Mouse (Mus musculus): ENCODE measurements around the gene Inpp5e. TPM values are rescaled to one million over a fixed set of nuclear protein-coding genes. Genes with fewer than 3 reads are reported as not detected.

Gene Inpp5e
- 10 to 100 TPM; 13.9 to 16.1 TPM for total RNA-seq (2021)
- long read RNA-seq, experiment 1, full-length matches to known transcripts = 9 of 13 reads
- long read RNA-seq, experiment 1, partial matches to known transcripts = 1 of 13 reads
- long read RNA-seq, experiment 1, other reads (novel, unspliced or antisense) = 3 of 13 reads
- long read RNA-seq, experiment 2, full-length matches to known transcripts = 8 of 16 reads
- long read RNA-seq, experiment 2, partial matches to known transcripts = 4 of 16 reads
- long read RNA-seq, experiment 2, other reads (novel, unspliced or antisense) = 4 of 16 reads

- peak; percentile 100 for DNase-seq (ENCODE audit: low spot score in 2 of 2)
Measured at GRCm38 (mm10) chr2:26408515-26409356, at the start of gene Inpp5e. Inpp5e (minus strand) TSS chr2:26409203.

- no peak for DNase-seq (ENCODE audit: low spot score in 2 of 2)
Measured at GRCm38 (mm10) chr2:26458402-26459124, 49.6 kb upstream of the Inpp5e start.

GRCm38 (mm10) chr2:26449121-26450060, 40.4 kb upstream of the Inpp5e start:
- DNase-seq (ENCODE audit: low spot score in 2 of 2) = peak; percentile 76 to 82

- no peak for DNase-seq (ENCODE audit: low spot score in 2 of 2)
Measured at GRCm38 (mm10) chr2:26447451-26447850, 38.4 kb upstream of the Inpp5e start.

GRCm38 (mm10) chr2:26446671-26447070, 37.7 kb upstream of the Inpp5e start:
- DNase-seq (ENCODE audit: low spot score in 2 of 2) = no peak

- DNase-seq (ENCODE audit: low spot score in 2 of 2) = peak; percentile 81 to 93
Measured at GRCm38 (mm10) chr2:26445666-26446445, 36.9 kb upstream of the Inpp5e start.

- DNase-seq (ENCODE audit: low spot score in 2 of 2) = peak; percentile 98 to 99
Measured at GRCm38 (mm10) chr2:26444946-26445665, 36.1 kb upstream of the Inpp5e start, which contains the start of gene Sec16a. Sec16a (minus strand) TSS chr2:26445216.

GRCm38 (mm10) chr2:26444368-26444767, 35.4 kb upstream of the Inpp5e start:
- DNase-seq (ENCODE audit: low spot score in 2 of 2) = peak in 1 of 2 experiments; percentile 19

GRCm38 (mm10) chr2:26443876-26444275, 34.9 kb upstream of the Inpp5e start:
- DNase-seq (ENCODE audit: low spot score in 2 of 2) = no peak

- no peak for DNase-seq (ENCODE audit: low spot score in 2 of 2)
Measured at GRCm38 (mm10) chr2:26442843-26443242, 33.8 kb upstream of the Inpp5e start.

GRCm38 (mm10) chr2:26441688-26442087, 32.7 kb upstream of the Inpp5e start:
- DNase-seq (ENCODE audit: low spot score in 2 of 2) = no peak

GRCm38 (mm10) chr2:26441261-26441660, 32.3 kb upstream of the Inpp5e start:
- DNase-seq (ENCODE audit: low spot score in 2 of 2) = no peak

- DNase-seq (ENCODE audit: low spot score in 2 of 2) = no peak
Measured at GRCm38 (mm10) chr2:26439671-26440070, 30.7 kb upstream of the Inpp5e start.

GRCm38 (mm10) chr2:26438373-26438772, 29.4 kb upstream of the Inpp5e start:
- DNase-seq (ENCODE audit: low spot score in 2 of 2) = no peak

- no peak for DNase-seq (ENCODE audit: low spot score in 2 of 2)
Measured at GRCm38 (mm10) chr2:26437221-26437620, 28.2 kb upstream of the Inpp5e start.

- no peak for DNase-seq (ENCODE audit: low spot score in 2 of 2)
Measured at GRCm38 (mm10) chr2:26434791-26435572, 26.0 kb upstream of the Inpp5e start.

GRCm38 (mm10) chr2:26429851-26430250, 20.8 kb upstream of the Inpp5e start:
- no peak for DNase-seq (ENCODE audit: low spot score in 2 of 2)

GRCm38 (mm10) chr2:26424541-26424940, 15.5 kb upstream of the Inpp5e start:
- no peak for DNase-seq (ENCODE audit: low spot score in 2 of 2)

Measured in adrenal gland, adult 18-20 months (tissue).